Mouse (Mus musculus): ENCODE measurements at regions not wholly inside any gene's neighbourhood (a gene's known extent, or its start where the extent isn't known, plus 50 kb on each side); places are given as distances from the start of the nearest gene placed in this dataset.

DNA sequence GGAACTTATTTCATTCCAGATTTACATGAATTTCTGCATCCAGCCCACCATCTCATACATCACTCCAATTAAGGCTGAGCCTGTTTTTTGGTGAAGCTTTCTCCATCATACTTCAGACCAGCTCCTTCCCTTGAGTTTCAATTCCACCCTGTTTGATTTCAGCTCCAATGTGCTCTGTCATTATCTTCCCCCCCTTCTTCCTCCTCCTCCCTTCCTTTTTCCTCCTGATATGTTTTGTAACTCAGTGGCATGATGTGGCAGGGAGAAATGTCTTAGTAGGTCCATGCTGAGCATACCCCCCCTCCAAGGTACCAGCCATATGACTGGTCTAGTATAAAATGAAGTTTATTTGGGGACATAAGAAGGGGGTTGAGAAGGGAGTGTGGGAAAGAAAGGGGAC, 420.8 kb downstream of the Atp23 start:
- no peak for DNase-seq

- DNase-seq: no peak
Measured at GRCm38 (mm10) chr10:126479743-126480142, 421.4 kb downstream of the Atp23 start.

- DNase-seq: no peak
Measured at GRCm38 (mm10) chr10:126473050-126473719, 428.0 kb downstream of the Atp23 start.

GRCm38 (mm10) chr10:126470838-126471491, 430.2 kb downstream of the Atp23 start:
- DNase-seq: no peak

DNA sequence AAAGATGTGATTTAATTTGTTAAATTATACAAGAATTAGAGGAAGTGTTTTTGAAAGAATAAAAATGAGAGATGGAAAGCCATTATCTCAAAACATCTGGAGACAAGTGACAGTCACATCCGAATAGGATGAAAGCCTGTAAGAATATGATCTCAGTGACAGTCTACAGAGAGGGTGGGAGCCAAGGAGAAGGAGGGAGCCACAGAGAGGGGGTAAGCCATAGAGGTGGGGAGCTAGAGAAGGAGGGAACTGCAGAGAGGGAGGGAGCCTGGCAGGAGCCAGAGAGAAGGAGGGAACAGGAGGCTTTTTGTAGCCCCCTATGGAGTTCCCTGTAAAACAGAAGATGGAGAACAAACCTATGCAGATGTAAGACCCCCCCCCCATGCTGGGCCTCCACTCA, 438.4 kb downstream of the Atp23 start:
- no peak for DNase-seq

- no peak for DNase-seq
Measured at GRCm38 (mm10) chr10:126458523-126458922, 442.6 kb downstream of the Atp23 start.

DNA sequence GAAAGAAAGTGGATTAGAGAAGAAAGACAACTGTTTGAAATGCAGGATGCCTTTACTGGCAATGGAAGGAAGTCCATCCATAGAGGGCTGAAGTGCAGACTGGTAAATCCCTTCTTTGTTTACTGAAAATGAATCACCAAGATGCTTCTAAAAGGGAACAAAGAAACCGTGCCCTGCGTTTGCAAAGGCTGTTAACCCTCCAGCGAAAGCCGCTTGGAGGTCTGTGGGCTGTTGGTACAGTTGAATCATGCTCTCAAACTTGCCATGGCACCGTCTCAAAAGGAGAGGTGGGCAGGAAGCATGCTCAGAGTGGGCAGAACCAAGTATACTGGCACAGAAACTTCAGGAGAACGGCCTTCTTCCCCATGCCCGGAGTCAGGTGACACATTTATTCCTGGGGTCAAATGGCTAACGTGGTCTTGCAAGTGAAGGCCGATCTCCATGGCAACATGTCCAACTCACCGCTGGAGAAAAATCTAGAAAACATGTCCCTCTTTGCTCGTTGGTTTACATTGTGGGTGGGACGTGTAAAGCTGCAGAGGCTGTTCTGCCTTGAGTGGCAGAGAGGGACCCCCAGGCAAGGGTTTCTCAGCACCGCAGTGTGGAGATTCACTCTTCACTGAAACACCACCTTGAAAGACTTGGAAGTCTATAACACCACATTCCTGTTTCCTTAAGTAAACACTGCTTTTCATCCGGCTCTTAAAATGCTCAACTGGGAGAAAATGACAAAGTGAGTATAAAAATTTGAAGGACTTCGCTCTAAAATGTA, 448.2 kb downstream of the Atp23 start:
- DNase-seq: no peak

- no peak for DNase-seq
Measured at GRCm38 (mm10) chr10:126452057-126452622, 449.0 kb downstream of the Atp23 start.

DNA sequence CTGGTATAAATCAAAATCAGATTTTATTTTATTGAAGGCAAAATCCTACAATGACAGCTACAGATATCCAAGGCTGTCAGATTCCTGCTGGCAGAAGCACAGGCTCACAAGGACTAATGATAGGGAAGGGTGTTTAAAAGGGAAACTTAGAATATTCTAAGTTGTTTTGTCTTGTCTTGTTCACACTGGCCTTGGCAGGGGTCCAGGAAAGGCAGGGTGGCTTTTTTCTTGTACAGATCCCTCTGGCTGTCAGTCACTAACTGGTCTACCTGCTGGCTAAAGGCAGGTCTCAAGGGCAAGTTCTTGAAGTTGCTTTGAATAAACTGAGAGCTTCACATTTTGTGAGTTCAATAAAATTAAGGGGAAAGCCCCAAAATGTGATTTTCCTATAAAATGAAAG, 465.3 kb downstream of the Lrig3 start:
- no peak for DNase-seq

- no peak for DNase-seq
Measured at GRCm38 (mm10) chr10:126430346-126430745, 464.4 kb downstream of the Lrig3 start.

DNA sequence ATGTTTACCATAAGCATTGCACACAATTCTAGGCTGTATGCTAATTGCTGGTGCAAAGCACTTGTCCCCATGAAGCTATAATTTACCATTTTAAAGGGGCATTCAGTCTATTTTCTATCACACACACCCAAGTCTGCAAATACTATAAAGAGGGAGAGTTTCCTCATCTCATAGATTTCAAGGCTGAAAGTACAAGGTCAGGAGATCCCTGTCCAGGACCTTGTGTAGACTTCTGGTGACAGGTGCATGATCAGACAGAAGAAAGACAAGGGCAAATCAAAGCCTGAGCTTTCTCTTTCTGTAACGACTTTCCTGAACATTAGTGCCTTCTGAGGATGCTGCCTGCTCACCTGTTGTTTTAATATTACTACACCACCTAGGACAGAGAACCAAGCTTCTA, 463.5 kb downstream of the Lrig3 start:
- no peak for DNase-seq

DNA sequence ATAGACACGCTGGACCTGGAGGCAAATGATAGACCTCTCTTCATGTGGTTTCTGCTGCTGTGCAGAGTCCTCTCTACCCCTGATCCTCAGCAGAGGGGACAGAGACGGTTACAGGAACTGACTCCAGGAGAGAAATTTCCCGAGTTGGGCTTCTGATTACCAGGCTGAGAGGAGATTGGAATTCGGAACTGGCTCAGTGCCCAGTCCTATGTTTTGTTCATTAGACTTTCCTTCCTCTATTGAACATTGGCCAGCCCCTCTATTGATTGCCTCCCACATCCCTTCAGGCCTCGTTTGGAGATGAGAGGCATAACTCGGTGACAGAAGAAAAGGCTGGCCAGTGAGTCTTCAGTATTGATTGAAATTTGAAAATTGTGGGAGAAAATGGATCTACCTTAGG, 456.1 kb downstream of the Lrig3 start:
- DNase-seq: no peak

GRCm38 (mm10) chr10:126413786-126414185, 447.8 kb downstream of the Lrig3 start:
- DNase-seq: no peak

GRCm38 (mm10) chr10:126392235-126392634, 426.3 kb downstream of the Lrig3 start:
- DNase-seq: no peak

GRCm38 (mm10) chr10:126391770-126392169, 425.8 kb downstream of the Lrig3 start:
- DNase-seq: no peak

- DNase-seq: no peak
Measured at GRCm38 (mm10) chr10:126386430-126386829, 420.5 kb downstream of the Lrig3 start.

- no peak for DNase-seq
Measured at GRCm38 (mm10) chr10:126385644-126386043, 419.7 kb downstream of the Lrig3 start.

DNA sequence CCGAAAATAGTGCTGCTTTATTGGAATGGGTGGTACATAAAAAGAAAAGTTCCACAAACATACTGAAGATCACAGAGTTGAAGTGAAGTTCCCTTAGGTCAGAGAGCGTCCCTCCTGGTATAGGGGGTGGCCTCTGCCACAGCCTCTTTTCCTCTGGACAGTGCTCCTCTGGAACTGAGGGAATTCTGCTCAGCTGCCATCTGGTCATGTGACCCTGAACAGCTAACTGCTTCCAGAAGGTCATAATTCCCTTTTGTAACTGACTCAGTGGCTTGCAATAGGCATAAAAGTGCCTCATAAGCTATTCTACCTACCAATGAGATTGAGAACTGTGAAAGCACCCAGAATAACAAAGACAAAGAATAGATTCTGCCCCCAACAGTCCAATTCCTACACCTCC, 414.4 kb downstream of the Lrig3 start:
- no peak for DNase-seq

GRCm38 (mm10) chr10:126379239-126379638, 413.3 kb downstream of the Lrig3 start:
- DNase-seq: no peak

- DNase-seq: no peak
Measured at GRCm38 (mm10) chr10:126373906-126374305, 407.9 kb downstream of the Lrig3 start.

- no peak for DNase-seq
Measured at GRCm38 (mm10) chr10:126371881-126372280, 405.9 kb downstream of the Lrig3 start.

DNA sequence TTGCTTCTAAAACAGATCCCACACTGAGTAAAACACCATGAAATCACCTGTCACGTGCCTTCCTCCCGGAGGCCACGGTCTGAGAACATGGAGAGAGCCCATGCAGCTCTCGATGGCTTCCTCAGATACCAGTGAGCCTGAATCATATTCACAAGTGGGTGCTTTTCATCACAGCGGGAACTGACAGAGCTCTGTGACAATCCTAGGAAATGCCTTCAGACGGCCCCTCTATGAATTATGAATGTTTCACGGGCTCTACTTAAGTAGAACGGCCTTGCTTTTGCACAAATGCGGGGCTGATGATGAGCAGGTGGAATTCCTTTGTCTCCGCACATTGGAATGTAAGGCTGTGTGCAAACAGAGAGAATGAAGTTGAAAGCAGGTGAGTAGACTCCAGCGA, 383.1 kb downstream of the Lrig3 start:
- no peak for DNase-seq

DNA sequence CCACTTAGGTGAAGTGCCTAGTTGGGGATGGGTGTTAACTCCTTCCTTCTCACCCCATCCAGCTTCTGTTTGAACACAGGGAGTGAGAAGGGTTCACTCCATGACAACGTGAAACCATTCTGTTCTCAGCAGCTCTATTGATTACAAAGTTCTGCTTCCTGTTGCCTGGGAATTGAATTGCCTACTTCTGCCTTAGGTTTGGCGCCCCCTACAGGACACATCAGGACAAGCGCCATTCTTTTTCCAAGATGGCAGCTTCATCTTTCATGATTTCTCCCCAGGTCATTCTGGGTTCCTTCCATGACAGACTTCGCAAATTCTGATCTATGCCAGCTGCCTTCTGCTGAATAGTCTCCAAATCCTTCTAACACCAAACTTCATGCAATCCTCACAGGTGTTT, 371.5 kb downstream of the Lrig3 start:
- no peak for DNase-seq

DNA sequence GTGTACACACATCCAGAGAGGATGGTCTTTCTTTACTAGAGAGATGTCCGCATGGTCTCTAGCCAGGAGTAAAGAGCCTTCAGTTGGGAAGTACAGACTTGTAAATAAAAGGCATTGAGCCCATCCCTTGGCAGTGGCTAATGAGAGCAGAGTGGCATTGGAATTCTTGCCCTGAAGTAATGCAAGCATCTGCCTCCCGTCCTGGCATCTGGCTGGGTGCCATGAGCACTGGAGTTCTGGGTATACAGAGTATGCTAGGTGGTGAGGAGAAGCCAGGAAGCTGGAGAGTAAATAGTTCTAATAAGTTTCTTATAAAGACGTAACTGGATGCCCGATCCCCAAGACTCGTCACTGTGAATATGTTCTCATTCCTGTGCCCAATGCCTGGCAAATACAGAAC, 367.8 kb downstream of the Lrig3 start:
- no peak for DNase-seq
